ENCODE assay signal across 26 mouse cellular contexts in the genomic region with DNA sequence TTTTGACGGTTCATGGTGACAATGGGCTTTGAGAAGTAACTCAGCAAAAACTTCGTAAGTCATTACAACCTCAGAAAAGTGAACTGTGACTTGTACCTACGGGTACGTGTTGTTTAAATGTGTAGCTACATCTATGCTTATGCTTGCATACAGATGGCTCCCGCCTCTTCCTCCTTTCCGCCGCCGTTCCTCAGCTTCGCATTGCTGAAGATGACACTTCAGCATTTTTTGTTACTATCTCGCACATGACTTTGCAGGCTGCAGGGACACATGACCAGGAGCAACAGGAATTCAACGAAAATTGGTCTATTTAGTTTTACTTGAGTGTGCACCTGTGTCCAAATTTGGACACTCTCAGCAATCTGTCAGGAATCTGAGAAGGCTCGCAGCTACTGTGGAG. TPM values are rescaled to one million over a fixed set of nuclear protein-coding genes. Genes with fewer than 3 reads are reported as not detected.
A peak's percentile ranks its signal among the peaks of the same experiment; 100 is the strongest.
DNase-seq lines count a peak whose midpoint lies in the region; ATAC-seq and TF ChIP-seq lines count a peak whose summit lies in the region.
"Had no signal": no experiment of that assay in that cellular context is flagged by ENCODE, and none has a peak within 500 bp of the region (broad histone marks: within the 10 kb centered on the region; RNA-seq: fewer than 3 reads in every experiment).

No protein-coding gene starts in this region.

- TF ChIP-seq CTCF in stomach, postnatal 0 days (IDR thresholded peaks at IDR 0.05; ENCODE audit: low read depth): no peak

- H3K9ac ChIP-seq in liver, embryonic 11.5 days (ENCODE audit: low read depth, low read length): no peak overlapping the region
- H3K9ac ChIP-seq in stomach, postnatal 0 days (ENCODE audit: low read length): no peak overlapping the region
- H3K9ac ChIP-seq: embryonic facial prominence, embryonic 13.5 days; forebrain, embryonic 12.5 days; forebrain, embryonic 15.5 days; heart, embryonic 13.5 days; hindbrain, embryonic 13.5 days had no signal

- H3K36me3 ChIP-seq in liver, embryonic 11.5 days (ENCODE audit: control insufficient read depth, insufficient read depth, low read length): no peaks in the 10 kb centered on the region
- H3K36me3 ChIP-seq in megakaryocyte, embryonic 14.5 days (replicated peaks; ENCODE audit: low read length): no peaks in the 10 kb centered on the region
- no peaks in the 10 kb centered on the region for H3K36me3 ChIP-seq in stomach, postnatal 0 days (ENCODE audit: control insufficient read depth, insufficient read depth, low read length)
- H3K36me3 ChIP-seq: embryonic facial prominence, embryonic 10.5 days; embryonic facial prominence, embryonic 13.5 days; forebrain, embryonic 12.5 days; forebrain, embryonic 15.5 days; heart, embryonic 13.5 days; hindbrain, embryonic 10.5 days; hindbrain, embryonic 13.5 days had no signal

- H3K27ac ChIP-seq in liver, embryonic 11.5 days (ENCODE audit: low read depth, low read length): no peak overlapping the region
- no peak overlapping the region for H3K27ac ChIP-seq in stomach, postnatal 0 days (replicated peaks)
- H3K27ac ChIP-seq: embryonic facial prominence, embryonic 10.5 days; embryonic facial prominence, embryonic 13.5 days; forebrain, embryonic 12.5 days; forebrain, embryonic 15.5 days; heart, embryonic 13.5 days; hindbrain, embryonic 10.5 days; hindbrain, embryonic 13.5 days had no signal

- H3K27me3 ChIP-seq in liver, embryonic 11.5 days (replicated peaks; ENCODE audit: control insufficient read depth, insufficient read depth, low read length): no peaks in the 10 kb centered on the region
- peaks cover 62% of the 10 kb centered on the region for H3K27me3 ChIP-seq in megakaryocyte, embryonic 14.5 days (replicated peaks)
- no peaks in the 10 kb centered on the region for H3K27me3 ChIP-seq in stomach, postnatal 0 days (ENCODE audit: control insufficient read depth, insufficient read depth, low read length)
- H3K27me3 ChIP-seq: forebrain, embryonic 15.5 days had no signal

- WGBS in liver, embryonic 11.5 days: 75% methylated on average over 12 of the region's 12 CpGs
- 83% methylated on average over 12 of the region's 12 CpGs for WGBS in stomach, postnatal 0 days

- H3K4me1 ChIP-seq in liver, embryonic 11.5 days (replicated peaks; ENCODE audit: control insufficient read depth, insufficient read depth, low read length): peaks cover 13% of the 10 kb centered on the region
- peaks cover 66% of the 10 kb centered on the region for H3K4me1 ChIP-seq in megakaryocyte, embryonic 14.5 days
- H3K4me1 ChIP-seq in stomach, postnatal 0 days (replicated peaks; ENCODE audit: control insufficient read depth, insufficient read depth): no peaks in the 10 kb centered on the region

- ATAC-seq in liver, embryonic 11.5 days (replicated peaks; ENCODE audit: low FRiP score): no peak
- no peak for ATAC-seq in megakaryocyte, adult 5-6 weeks (ENCODE audit: poor library complexity, severe bottlenecking)
- no peak for ATAC-seq in stomach, postnatal 0 days (ENCODE audit: low FRiP score, low TSS enrichment)
- ATAC-seq: activated CD4-positive, CD25-positive, alpha-beta regulatory T cell, adult 4 months; forebrain, embryonic 15.5 days; hindbrain, embryonic 16.5 days had no signal

- no peak overlapping the region for H3K4me3 ChIP-seq in liver, embryonic 11.5 days (ENCODE audit: low read depth, low read length)
- H3K4me3 ChIP-seq in megakaryocyte, embryonic 14.5 days (replicated peaks): peak overlapping the region; percentile 31
- no peak overlapping the region for H3K4me3 ChIP-seq in stomach, postnatal 0 days (ENCODE audit: low read depth, low read length)
- H3K4me3 ChIP-seq: embryonic facial prominence, embryonic 10.5 days; embryonic facial prominence, embryonic 13.5 days; erythroblast, embryonic 14.5 days; forebrain, embryonic 12.5 days; forebrain, embryonic 15.5 days; heart, embryonic 13.5 days; hindbrain, embryonic 10.5 days; hindbrain, embryonic 13.5 days had no signal

- peak; percentile 93 for DNase-seq in heart, adult 11 months
- no peak for DNase-seq in heart, postnatal 4 days
- DNase-seq in liver: peak; percentile 9
- DNase-seq in liver, embryonic 11.5 days (ENCODE audit: low spot score): no peak
- DNase-seq in adrenal gland, adult 8-10 months: no peak
- no peak for DNase-seq in stomach, postnatal 0 days (ENCODE audit: low spot score)
- DNase-seq: adrenal gland, postnatal 10 days; cerebellum, adult 11-12 months; cerebellum, adult 8-10 months; cerebellum, postnatal 10 days; cerebellum, postnatal 36 days; embryo, embryonic 11 days; gastrocnemius, postnatal 25 days; heart, postnatal 14 days had no signal

- no peak overlapping the region for H3K4me2 ChIP-seq in liver, embryonic 11.5 days
- H3K4me2 ChIP-seq in stomach, postnatal 0 days (replicated peaks; ENCODE audit: low read depth): no peak overlapping the region
- H3K4me2 ChIP-seq: embryonic facial prominence, embryonic 13.5 days; forebrain, embryonic 15.5 days; heart, embryonic 13.5 days; hindbrain, embryonic 13.5 days had no signal

- TF ChIP-seq EP300 in stomach, postnatal 0 days (optimal IDR thresholded peaks at IDR 0.05): no peak

- no peaks in the 10 kb centered on the region for H3K9me3 ChIP-seq in liver, embryonic 11.5 days (ENCODE audit: control insufficient read depth, low read length)
- H3K9me3 ChIP-seq in megakaryocyte, embryonic 14.5 days: no peaks in the 10 kb centered on the region
- H3K9me3 ChIP-seq in stomach, postnatal 0 days (ENCODE audit: control insufficient read depth, low read length): no peaks in the 10 kb centered on the region
- H3K9me3 ChIP-seq: embryonic facial prominence, embryonic 10.5 days; embryonic facial prominence, embryonic 13.5 days; forebrain, embryonic 12.5 days; forebrain, embryonic 15.5 days; heart, embryonic 13.5 days; hindbrain, embryonic 10.5 days; hindbrain, embryonic 13.5 days had no signal

RNA-seq across cellular contexts. Expression of gene Iqgap2, which starts 3.1 kb away (rescaled TPM):
- total RNA-seq in heart, postnatal 4 days (2021): 1 to 10 TPM; 2.8 to 3.0 TPM
- polyA plus RNA-seq in liver, embryonic 11.5 days (2014; fragmentation: Nextera tagmentation; extraction: Ambion mirVana): 17.1 and 17.7 TPM in 2 replicates
- 2.8 TPM in 1 of 2 replicates, not detected in the other for polyA plus RNA-seq in megakaryocyte, embryonic 14.5 days (2012; ENCODE audit: insufficient read depth, low replicate concordance)
- total RNA-seq in megakaryocyte, adult 5-6 weeks (2015): 143 and 152 TPM in 2 replicates
- 223 and 240 TPM in 2 replicates for total RNA-seq in megakaryocyte, adult 5-6 weeks (2017)
- total RNA-seq in adrenal gland, adult 8-10 months (2022): 100 to 1,000 TPM; 141 to 294 (median 213) TPM
- polyA plus RNA-seq in stomach, postnatal 0 days (2015; fragmentation: Nextera tagmentation; extraction: Ambion mirVana): 15.3 and 16.5 TPM in 2 replicates

Comparison
In these comparisons a context has a peak if more than half of its experiments do, and no peak if none do; other contexts are left out.
1. DNase-seq: peak in heart, adult 11 months (single experiment) and liver (single experiment); none in heart, postnatal 4 days (single experiment), liver, embryonic 11.5 days (single experiment), adrenal gland, adult 8-10 months (single experiment) and stomach, postnatal 0 days (single experiment).
2. RNA of gene Iqgap2, which starts 3.1 kb away (total RNA-seq): 141 to 294 TPM in adrenal gland, adult 8-10 months and 143 to 240 TPM in megakaryocyte, adult 5-6 weeks; 2.8 to 3.0 TPM in heart, postnatal 4 days; every median in the first group is over 10 times any median in the second.